Mouse (Mus musculus) liver, embryonic 15.5 days (tissue): ENCODE data around the gene Pde6d. TPM values are rescaled to one million over a fixed set of nuclear protein-coding genes. Genes with fewer than 3 reads are reported as not detected.
"Not testable (repeated sequence)": the region's sequence is repeated elsewhere in the genome, so short reads cannot be mapped to it uniquely, and the experiment has no call there.

Source experiments
- ATAC-seq: fragments of 200-750 bp; cut with Nextera tagmentation; 2 replicates; pipeline ENCODE4 v1.8.0; 2017; ENCODE audit warnings: moderate number of reproducible peaks, mild to moderate bottlenecking, moderate library complexity; ENCODE audit not compliant: insufficient read depth
- H3K27ac ChIP-seq: fragments of 300-500 bp; sonication (generic); replicated peaks from 2 replicates; pipeline ENCODE4 v1.5.1; 2015; ENCODE audit warnings: mild to moderate bottlenecking, inconsistent platforms
- H3K27me3 ChIP-seq: fragments of 300-500 bp; sonication (generic); 2 replicates; pipeline ENCODE4 v1.6.1; 2015; ENCODE audit warnings: mild to moderate bottlenecking, inconsistent platforms
- H3K36me3 ChIP-seq: fragments of 300-500 bp; sonication (generic); replicated peaks from 2 replicates; pipeline ENCODE4 v1.6.1; 2015; ENCODE audit warnings: moderate library complexity, mild to moderate bottlenecking, inconsistent platforms
- H3K4me1 ChIP-seq: fragments of 300-500 bp; sonication (generic); replicated peaks from 2 replicates; pipeline ENCODE4 v1.6.1; 2015; ENCODE audit warnings: inconsistent platforms
- H3K4me2 ChIP-seq: fragments of 300-500 bp; sonication (generic); 2 replicates; pipeline ENCODE4 v1.6.1; 2015; ENCODE audit warnings: moderate library complexity, mild to moderate bottlenecking, inconsistent platforms
- H3K4me3 ChIP-seq: fragments of 300-500 bp; sonication (generic); replicated peaks from 2 replicates; pipeline ENCODE4 v1.5.1; 2015; ENCODE audit warnings: mild to moderate bottlenecking, inconsistent platforms
- H3K9ac ChIP-seq: fragments of 300-500 bp; sonication (generic); 2 replicates; pipeline ENCODE4 v1.6.1; 2015; ENCODE audit warnings: moderate library complexity, mild to moderate bottlenecking, inconsistent platforms
- H3K9me3 ChIP-seq: fragments of 300-500 bp; sonication (generic); replicated peaks from 2 replicates; pipeline ENCODE4 v1.6.1; 2016; ENCODE audit warnings: inconsistent platforms
- WGBS: fragments of 180-500 bp; shearing (Covaris S2); methylation state at CpG from one replicate; pipeline ENCODE4 v1.1.7; 2015; ENCODE audit warnings: mixed read lengths; ENCODE audit not compliant: insufficient replicate concordance; 5-methylcytosine and 5-hydroxymethylcytosine counted together
- polyA plus RNA-seq: library from polyadenylated mRNA; unstranded; fragments of >200 nt; fragmentation: Nextera tagmentation; extraction: Ambion mirVana; gene quantifications from 2 replicates; pipeline ENCODE4 v1.2.1, GENCODE M21; 2015

Pde6d gene
- polyA plus RNA-seq, 1 experiment from 2014 or later = 29.0 TPM

DNA sequence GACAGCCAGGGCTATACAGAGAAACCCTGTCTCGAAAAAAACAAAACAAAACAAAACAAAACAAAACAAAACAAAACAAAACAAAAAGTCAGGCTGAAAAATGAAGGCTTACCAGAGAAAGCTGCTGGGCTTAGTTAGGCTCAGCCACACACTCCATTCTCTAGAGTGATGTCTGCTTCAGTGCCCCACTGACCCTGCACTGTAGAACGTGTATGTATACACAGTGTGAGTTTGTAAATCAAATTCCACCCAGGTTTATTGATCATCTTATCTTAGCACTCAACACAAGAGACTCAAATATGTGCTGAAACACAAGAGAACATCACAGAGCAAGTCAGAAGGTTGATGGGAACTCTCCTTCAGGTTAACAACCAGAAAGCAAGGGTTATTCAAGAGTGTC is 14.0 kb downstream of the Pde6d start:
- H3K27ac ChIP-seq = no peak overlapping the region
- H3K27me3 ChIP-seq = no peaks in the 10 kb centered on the region
- no peak overlapping the region for H3K4me3 ChIP-seq
- no peak overlapping the region for H3K4me2 ChIP-seq
- no peak for ATAC-seq
- peaks cover 10% of the 10 kb centered on the region for H3K36me3 ChIP-seq
- 65% methylated on average over 2 of the region's 2 CpGs for WGBS
- H3K4me1 ChIP-seq = peaks cover 15% of the 10 kb centered on the region
- H3K9ac ChIP-seq = no peak overlapping the region
- no peaks in the 10 kb centered on the region for H3K9me3 ChIP-seq

GRCm38 (mm10) chr1:86562663-86563062 is 19.8 kb downstream of the Pde6d start:
- Histone ChIP-seq H3K9ac (no peak overlapping the region), H3K27me3 (no peaks in the 10 kb centered on the region), H3K27ac (no peak overlapping the region), H3K36me3 (peaks cover 14% of the 10 kb centered on the region), H3K4me3 (no peak overlapping the region), H3K9me3 (no peaks in the 10 kb centered on the region), H3K4me1 (peaks cover 27% of the 10 kb centered on the region), H3K4me2 (no peak overlapping the region)
- no peak for ATAC-seq
- 44% methylated on average over 2 of the region's 2 CpGs for WGBS

DNA sequence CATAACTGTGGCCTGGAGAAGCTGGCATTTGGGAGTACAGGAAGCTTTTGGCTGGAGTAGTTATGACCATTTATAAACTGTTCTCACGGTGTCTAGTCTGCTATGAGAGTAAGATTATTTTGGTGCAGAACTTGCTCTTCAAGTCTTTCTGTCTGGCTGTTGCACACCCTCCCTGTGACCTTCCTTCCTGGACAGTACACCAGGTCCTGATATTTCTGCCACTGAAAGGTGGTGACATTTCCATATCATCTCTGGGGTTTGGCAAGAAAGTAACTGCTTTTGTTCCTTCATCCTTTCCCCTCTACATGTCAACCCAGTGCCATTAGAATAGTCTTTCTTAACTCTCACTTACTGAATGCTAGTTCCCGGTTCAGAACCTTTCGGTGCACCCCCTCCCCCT is 23.2 kb downstream of the Pde6d start:
- Histone ChIP-seq H3K4me3 (no peak overlapping the region), H3K36me3 (peaks cover 16% of the 10 kb centered on the region), H3K9me3 (no peaks in the 10 kb centered on the region), H3K4me2 (no peak overlapping the region), H3K27ac (no peak overlapping the region), H3K9ac (no peak overlapping the region), H3K27me3 (no peaks in the 10 kb centered on the region), H3K4me1 (peaks cover 38% of the 10 kb centered on the region)
- 65% methylated on average over 3 of the region's 3 CpGs for WGBS
- ATAC-seq = no peak

DNA sequence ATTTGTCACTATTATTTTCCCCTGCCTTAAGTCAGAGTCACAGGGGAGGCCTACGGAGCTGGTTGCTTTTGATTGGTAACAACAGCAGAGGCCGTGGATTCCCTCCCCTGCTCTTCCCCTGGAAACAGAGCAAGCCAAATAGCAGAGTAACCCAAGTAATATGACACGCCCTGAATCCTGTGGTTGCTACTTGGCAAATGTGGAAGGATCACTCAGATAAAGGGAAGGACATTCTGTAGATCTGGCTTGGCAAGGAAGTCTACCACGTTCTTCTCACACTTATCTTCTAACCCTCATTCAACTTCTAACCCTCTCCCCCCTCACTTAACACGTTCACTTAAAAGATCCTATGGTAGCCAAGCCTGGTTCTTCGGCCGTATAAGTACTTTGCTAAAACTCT is 24.6 kb downstream of the Pde6d start:
- peak overlapping the region; percentile 10 for H3K4me2 ChIP-seq
- no peaks in the 10 kb centered on the region for H3K9me3 ChIP-seq
- 27% methylated on average over 7 of the region's 7 CpGs for WGBS
- H3K4me1 ChIP-seq = peaks cover 36% of the 10 kb centered on the region
- no peaks in the 10 kb centered on the region for H3K27me3 ChIP-seq
- no peak overlapping the region for H3K9ac ChIP-seq
- ATAC-seq = peak; percentile 71
- peak overlapping the region; percentile 36; the same call in 1 of the 2 replicates for H3K27ac ChIP-seq
- no peak overlapping the region for H3K4me3 ChIP-seq
- peaks cover 8% of the 10 kb centered on the region; the same call in 1 of the 2 replicates for H3K36me3 ChIP-seq

- H3K4me1 ChIP-seq = peaks cover 36% of the 10 kb centered on the region
- 65% methylated on average over 3 of the region's 3 CpGs for WGBS
- no peak overlapping the region for H3K9ac ChIP-seq
- H3K36me3 ChIP-seq = peaks cover 3% of the 10 kb centered on the region; the same call in 1 of the 2 replicates
- H3K9me3 ChIP-seq = no peaks in the 10 kb centered on the region
- ATAC-seq = peak; percentile 29; the same call in 1 of the 2 replicates
- no peak overlapping the region for H3K27ac ChIP-seq
- H3K4me2 ChIP-seq = no peak overlapping the region
- no peak overlapping the region for H3K4me3 ChIP-seq
- H3K27me3 ChIP-seq = no peaks in the 10 kb centered on the region
Observed at GRCm38 (mm10) chr1:86555665-86556064, 26.8 kb downstream of the Pde6d start.

- Histone ChIP-seq H3K4me3 (no peak overlapping the region), H3K27ac (no peak overlapping the region), H3K36me3 (peaks cover 2% of the 10 kb centered on the region; the same call in 1 of the 2 replicates), H3K9ac (no peak overlapping the region), H3K4me2 (no peak overlapping the region), H3K27me3 (no peaks in the 10 kb centered on the region), H3K9me3 (no peaks in the 10 kb centered on the region), H3K4me1 (peaks cover 11% of the 10 kb centered on the region)
- 70% methylated on average over 2 of the region's 2 CpGs for WGBS
- no peak for ATAC-seq
Observed at GRCm38 (mm10) chr1:86551877-86552276, 30.6 kb downstream of the Pde6d start.

- Histone ChIP-seq H3K4me1 (peaks cover 8% of the 10 kb centered on the region), H3K4me3 (no peak overlapping the region), H3K9ac (no peak overlapping the region), H3K4me2 (no peak overlapping the region), H3K27ac (no peak overlapping the region), H3K9me3 (no peaks in the 10 kb centered on the region), H3K27me3 (no peaks in the 10 kb centered on the region), H3K36me3 (no peaks in the 10 kb centered on the region; the same call in 1 of the 2 replicates)
- WGBS = 57% methylated on average over 4 of the region's 4 CpGs
- ATAC-seq = no peak
Observed at GRCm38 (mm10) chr1:86551299-86551698, 31.1 kb downstream of the Pde6d start.

DNA sequence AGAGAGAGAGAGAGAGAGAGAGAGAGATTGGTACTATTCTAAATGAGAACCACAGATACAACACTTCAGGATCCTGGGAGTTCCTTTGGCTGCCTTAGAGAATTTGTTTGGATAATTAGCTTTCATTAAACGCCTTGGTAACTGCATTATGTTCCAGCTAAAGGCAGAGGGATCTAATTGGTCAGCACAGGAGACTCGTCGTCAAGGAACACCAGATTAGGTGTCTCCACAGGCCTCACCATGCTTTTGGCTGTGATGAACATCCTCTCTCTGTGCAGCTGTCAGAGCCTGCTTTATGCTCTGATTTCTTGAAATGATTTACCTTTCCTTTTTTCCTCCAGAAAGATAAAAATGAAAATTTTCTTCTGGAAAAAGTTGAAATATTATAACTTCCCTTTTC is 35.6 kb downstream of the Pde6d start:
- peaks cover 35% of the 10 kb centered on the region for H3K36me3 ChIP-seq
- H3K27me3 ChIP-seq = no peaks in the 10 kb centered on the region
- ATAC-seq = no peak
- H3K27ac ChIP-seq = no peak overlapping the region
- H3K4me1 ChIP-seq = peaks cover 7% of the 10 kb centered on the region
- H3K4me2 ChIP-seq = no peak overlapping the region
- no peak overlapping the region for H3K4me3 ChIP-seq
- H3K9me3 ChIP-seq = no peaks in the 10 kb centered on the region
- H3K9ac ChIP-seq = no peak overlapping the region
- WGBS = 81% methylated on average over 3 of the region's 3 CpGs

- Histone ChIP-seq H3K27ac (no peak overlapping the region), H3K4me2 (no peak overlapping the region), H3K36me3 (peaks cover 39% of the 10 kb centered on the region), H3K9ac (no peak overlapping the region), H3K4me1 (0 out of 2 replicates have a peak, but pooled peaks cover 2% of the 10 kb centered on the region), H3K4me3 (no peak overlapping the region), H3K9me3 (no peaks in the 10 kb centered on the region), H3K27me3 (no peaks in the 10 kb centered on the region)
- WGBS = 29% methylated on average over 2 of the region's 2 CpGs
- ATAC-seq = peak; percentile 44
Observed at GRCm38 (mm10) chr1:86542584-86542983, 39.8 kb downstream of the Pde6d start.

- not testable (repeated sequence) for H3K4me2 ChIP-seq, ATAC-seq
- WGBS = 76% methylated on average over 12 of the region's 12 CpGs
Observed at GRCm38 (mm10) chr1:86539583-86539982, 42.8 kb downstream of the Pde6d start.

DNA sequence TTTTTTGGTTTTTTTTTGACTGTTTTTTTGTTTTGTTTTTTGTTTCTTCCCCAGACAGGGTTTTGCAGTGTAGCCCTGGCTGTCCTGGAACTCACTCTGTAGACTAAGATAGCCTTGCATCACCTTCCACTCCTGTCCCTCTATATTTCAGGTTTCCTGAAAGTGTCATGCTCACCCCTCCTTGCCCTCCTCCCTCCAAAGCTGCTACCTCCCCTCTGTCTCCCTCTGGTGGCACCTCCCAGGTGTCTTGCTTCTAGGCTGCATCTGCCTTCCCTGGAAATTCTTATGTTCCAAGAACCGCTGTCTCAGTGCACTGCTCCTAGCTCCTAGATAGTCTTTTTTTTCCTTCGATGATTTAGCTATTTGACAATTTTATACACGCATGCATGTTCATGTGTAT is 44.0 kb downstream of the Pde6d start:
- WGBS = 64% methylated on average over 3 of the region's 3 CpGs
- H3K4me1 ChIP-seq = peaks cover 2% of the 10 kb centered on the region; the same call in 1 of the 2 replicates
- H3K27ac ChIP-seq = no peak overlapping the region
- H3K27me3 ChIP-seq = no peaks in the 10 kb centered on the region
- H3K9me3 ChIP-seq = no peaks in the 10 kb centered on the region
- H3K9ac ChIP-seq = no peak overlapping the region
- H3K4me3 ChIP-seq = no peak overlapping the region
- peaks cover 27% of the 10 kb centered on the region for H3K36me3 ChIP-seq
- ATAC-seq = no peak
- no peak overlapping the region for H3K4me2 ChIP-seq

More at GRCm38 (mm10) chr1:86539583-86539982, 42.8 kb downstream of the Pde6d start:
- H3K27ac ChIP-seq, H3K27me3 ChIP-seq, H3K4me1 ChIP-seq, H3K4me3 ChIP-seq, H3K9ac ChIP-seq, H3K9me3 ChIP-seq: not testable (repeated sequence)
- peaks cover 26% of the 10 kb centered on the region for H3K36me3 ChIP-seq
